Mouse (Mus musculus) forebrain, embryonic 14.5 days (tissue): ENCODE measurements around the gene Ggcx. TPM values are rescaled to one million over a fixed set of nuclear protein-coding genes. Genes with fewer than 3 reads are reported as not detected.
"Not testable (repeated sequence)": the region's sequence is repeated elsewhere in the genome, so short reads cannot be mapped to it uniquely, and the experiment has no call there.

ENCODE experiments used
- ATAC-seq: fragments of 200-750 bp; cut with Nextera tagmentation; 2 replicates; pipeline ENCODE4 v1.8.0; 2017; ENCODE audit warnings: mild to moderate bottlenecking, moderate library complexity
- DNase-seq: peaks from one replicate; pipeline ENCODE4 v3.0.0-alpha.2; 2015; ENCODE audit warnings: low spot score
- H3K27ac ChIP-seq: fragments of 300-500 bp; sonication (generic); 2 replicates; pipeline ENCODE4 v1.5.1; 2014; ENCODE audit warnings: low read depth, mild to moderate bottlenecking, control low read depth, low read length, moderate library complexity
- H3K27me3 ChIP-seq: fragments of 300-500 bp; sonication (generic); replicated peaks from 2 replicates; pipeline ENCODE4 v1.6.1; 2014; ENCODE audit warnings: low read length, control low read depth, mixed read lengths; ENCODE audit not compliant: control insufficient read depth, insufficient read depth
- H3K36me3 ChIP-seq: fragments of 300-500 bp; sonication (generic); 2 replicates; pipeline ENCODE4 v1.6.1; 2014; ENCODE audit warnings: low read length, control low read depth; ENCODE audit not compliant: control insufficient read depth, insufficient read depth
- H3K4me1 ChIP-seq: fragments of 300-500 bp; sonication (generic); 2 replicates; pipeline ENCODE4 v1.6.1; 2014; ENCODE audit warnings: antibody characterized with exemption, low read length, control low read depth; ENCODE audit not compliant: control insufficient read depth, insufficient read depth
- H3K4me2 ChIP-seq: fragments of 300-500 bp; sonication (generic); 2 replicates; pipeline ENCODE4 v1.6.1; 2014; ENCODE audit warnings: mild to moderate bottlenecking, control low read depth, low read length
- H3K4me3 ChIP-seq: fragments of 300-500 bp; sonication (generic); 2 replicates; pipeline ENCODE4 v1.5.1; 2014; ENCODE audit warnings: low read depth, low read length, control low read depth
- H3K9ac ChIP-seq: fragments of 300-500 bp; sonication (generic); 2 replicates; pipeline ENCODE4 v1.6.1; 2014; ENCODE audit warnings: mild to moderate bottlenecking, low read length, control low read depth, moderate library complexity
- H3K9me3 ChIP-seq: fragments of 300-500 bp; sonication (generic); replicated peaks from 2 replicates; pipeline ENCODE4 v1.6.1; 2016; ENCODE audit warnings: low read length, control low read depth, mixed read lengths; ENCODE audit not compliant: control insufficient read depth
- WGBS: fragments of 180-500 bp; shearing (Covaris S2); extraction: QIAGEN DNeasy Blood & Tissue Kit; methylation state at CpG from one replicate; pipeline ENCODE4 v1.1.7; 2014; 5-methylcytosine and 5-hydroxymethylcytosine counted together
- polyA plus RNA-seq: library from polyadenylated mRNA; unstranded; fragments of >200 nt; fragmentation: Nextera tagmentation; extraction: Ambion mirVana; gene quantifications from 2 replicates; pipeline ENCODE4 v1.2.1, GENCODE M21; 2014

Ggcx gene
- polyA plus RNA-seq, 1 experiment from 2014 or later = 4.3 TPM

- Histone ChIP-seq H3K4me2 (no peak overlapping the region), H3K27ac (no peak overlapping the region), H3K4me3 (no peak overlapping the region), H3K4me1 (no peaks in the 10 kb centered on the region), H3K36me3 (no peaks in the 10 kb centered on the region), H3K9ac (no peak overlapping the region), H3K27me3 (no peaks in the 10 kb centered on the region), H3K9me3 (no peaks in the 10 kb centered on the region)
- 89% methylated on average over 5 of the region's 5 CpGs for WGBS
- no peak for DNase-seq
- no peak for ATAC-seq
These were observed 62.7 kb downstream of the Ggcx start for GRCm38 (mm10) chr6:72476836-72477235.

GRCm38 (mm10) chr6:72477621-72478020 lies 63.5 kb downstream of the Ggcx start:
- no peak overlapping the region for H3K4me3 ChIP-seq
- 80% methylated on average over 3 of the region's 3 CpGs for WGBS
- H3K4me1 ChIP-seq = no peaks in the 10 kb centered on the region

GRCm38 (mm10) chr6:72478691-72479090 lies 64.6 kb downstream of the Ggcx start:
- not testable (repeated sequence) for H3K27ac ChIP-seq, H3K4me3 ChIP-seq, DNase-seq, H3K9ac ChIP-seq, H3K4me1 ChIP-seq, ATAC-seq, H3K36me3 ChIP-seq, H3K9me3 ChIP-seq, H3K4me2 ChIP-seq, H3K27me3 ChIP-seq
- WGBS = 90% methylated on average over 2 of the region's 3 CpGs

More at GRCm38 (mm10) chr6:72477621-72478020, 63.5 kb downstream of the Ggcx start:
- DNase-seq (no peak), ATAC-seq (no peak)
- Histone ChIP-seq H3K4me2 (no peak overlapping the region), H3K27ac (no peak overlapping the region), H3K9ac (no peak overlapping the region), H3K36me3 (no peaks in the 10 kb centered on the region), H3K9me3 (no peaks in the 10 kb centered on the region), H3K27me3 (no peaks in the 10 kb centered on the region)

GRCm38 (mm10) chr6:72479645-72480421 lies 65.7 kb downstream of the Ggcx start:
- 88% methylated on average over 12 of the region's 12 CpGs for WGBS
- no peak overlapping the region for H3K4me2 ChIP-seq
- DNase-seq (no peak), ATAC-seq (no peak)
- no peak overlapping the region for H3K4me3 ChIP-seq
- no peaks in the 10 kb centered on the region for H3K36me3 ChIP-seq
- no peak overlapping the region for H3K9ac ChIP-seq
- H3K27ac ChIP-seq = no peak overlapping the region
- H3K27me3 ChIP-seq = no peaks in the 10 kb centered on the region
- H3K9me3 ChIP-seq = no peaks in the 10 kb centered on the region
- no peaks in the 10 kb centered on the region for H3K4me1 ChIP-seq

GRCm38 (mm10) chr6:72480422-72480702 lies 66.3 kb downstream of the Ggcx start:
- no peak overlapping the region for H3K4me2 ChIP-seq
- no peak for DNase-seq
- H3K4me1 ChIP-seq = no peaks in the 10 kb centered on the region
- H3K36me3 ChIP-seq = no peaks in the 10 kb centered on the region
- H3K9me3 ChIP-seq = no peaks in the 10 kb centered on the region
- ATAC-seq = no peak
- H3K27me3 ChIP-seq = no peaks in the 10 kb centered on the region
- WGBS = 98% methylated on average over 2 of the region's 2 CpGs
- H3K27ac ChIP-seq = no peak overlapping the region
- H3K9ac ChIP-seq = no peak overlapping the region
- no peak overlapping the region for H3K4me3 ChIP-seq

Other genes starting within 250 kb of the Ggcx start
- 2.2 and 2.5 TPM in 2 replicates for gene Atoh8, start 178.7 kb upstream of the Ggcx start, polyA plus RNA-seq
- not detected in 2 replicates for gene Sftpb, start 109.7 kb upstream of the Ggcx start, polyA plus RNA-seq
- 72.7 and 76.3 TPM in 2 replicates for gene Usp39, start 69.1 kb upstream of the Ggcx start, polyA plus RNA-seq
- 12.0 and 17.9 TPM in 2 replicates for gene 0610030E20Rik, start 67.0 kb upstream of the Ggcx start, polyA plus RNA-seq
- 19.3 and 21.3 TPM in 2 replicates for gene Tmem150a, start 58.9 kb upstream of the Ggcx start, polyA plus RNA-seq
- 123 and 129 TPM in 2 replicates for gene Rnf181, start 47.4 kb upstream of the Ggcx start, polyA plus RNA-seq
- gene Vamp5, start 33.8 kb upstream of the Ggcx start, polyA plus RNA-seq = 13.8 and 17.7 TPM in 2 replicates
- gene Vamp8, start 23.6 kb upstream of the Ggcx start, polyA plus RNA-seq = 20.4 and 22.6 TPM in 2 replicates
- gene Mat2a, start 25.2 kb downstream of the Ggcx start, polyA plus RNA-seq = 348 and 370 TPM in 2 replicates
- 0.60 TPM in 1 of 2 replicates, not detected in the other for gene Sh2d6, start 107.4 kb downstream of the Ggcx start, polyA plus RNA-seq
- gene Capg, start 130.1 kb downstream of the Ggcx start, polyA plus RNA-seq = 6.0 and 6.3 TPM in 2 replicates
- gene Elmod3, start 184.1 kb downstream of the Ggcx start, polyA plus RNA-seq = 19.2 and 20.1 TPM in 2 replicates
- gene Retsat, start 184.2 kb downstream of the Ggcx start, polyA plus RNA-seq = 6.6 and 8.4 TPM in 2 replicates
- gene Tgoln1, start 202.7 kb downstream of the Ggcx start, polyA plus RNA-seq = 34.0 and 37.8 TPM in 2 replicates